Mouse (Mus musculus) spleen, adult 2 months (tissue): Measurements from ENCODE around the gene Rorb.

Source experiments
- CTCF ChIP-seq: fragments of 200-500 bp; IDR thresholded peaks from 2 replicates; pipeline ENCODE4 v1.5.1; 2011; ENCODE audit warnings: mild to moderate bottlenecking, inconsistent platforms; ENCODE audit not compliant: insufficient read depth, insufficient read length, insufficient replicate concordance; ENCODE audit errors: extremely low read depth
- POLR2A ChIP-seq: fragments of 200-500 bp; IDR thresholded peaks from 2 replicates; pipeline ENCODE4 v1.6.1; 2011; ENCODE audit warnings: low read depth, low read length, inconsistent platforms

DNA sequence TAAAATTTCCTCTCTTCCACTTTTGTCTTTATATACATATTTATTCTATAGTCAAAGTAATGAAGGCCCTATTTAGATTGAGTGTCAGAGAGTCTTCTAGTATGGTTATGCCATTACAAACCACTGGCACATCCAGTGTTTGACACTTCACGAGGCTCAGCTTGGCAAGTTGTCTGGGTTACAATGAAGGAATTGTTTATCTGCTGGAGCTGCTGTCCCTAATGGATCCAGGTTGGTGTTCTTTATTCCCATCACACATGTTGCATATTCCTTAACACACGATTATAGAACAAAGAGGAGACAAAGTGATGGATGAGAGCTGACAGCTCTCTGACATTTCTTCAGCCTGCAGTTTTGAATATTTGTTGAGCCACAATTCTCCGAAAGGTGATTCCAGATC, 77.0 kb downstream of the Rorb start:
- TF ChIP-seq CTCF (no peak), POLR2A (no peak)
